Comparison of ENCODE assay signal across 15 mouse cellular contexts in genomic region chr14:46964074-46964872, GRCm38 (mm10).
DNase-seq lines count a peak whose midpoint lies in the region; ATAC-seq and TF ChIP-seq lines count a peak whose summit lies in the region.
"Had no signal": no experiment of that assay in that cellular context is flagged by ENCODE, and none has a peak within 500 bp of the region (broad histone marks: within the 10 kb centered on the region; RNA-seq: fewer than 3 reads in every experiment).

No protein-coding gene starts in this region.

- peak; percentile 48; the same call in 1 of the 2 replicates for ATAC-seq in hindbrain, embryonic 12.5 days (ENCODE audit: low FRiP score)
- ATAC-seq in hindbrain, embryonic 11.5 days (ENCODE audit: low FRiP score) = no peak
- peak; percentile 43; the same call in 1 of the 2 replicates for ATAC-seq in neural tube, embryonic 13.5 days (ENCODE audit: low read depth)
- ATAC-seq in neural tube, embryonic 15.5 days (ENCODE audit: low FRiP score) = no peak
- ATAC-seq in hindbrain, postnatal 0 days = peak; percentile 63; the same call in 1 of the 2 replicates
- ATAC-seq: CD4-positive, CD25-positive, alpha-beta regulatory T cell, adult 4 months; inflammation-experienced regulatory T-cells, adult 6 months had no signal

- no peaks in the 10 kb centered on the region for H3K27me3 ChIP-seq in hindbrain, embryonic 12.5 days
- H3K27me3 ChIP-seq in hindbrain, embryonic 11.5 days (ENCODE audit: control insufficient read depth, insufficient read depth, low read length) = no peaks in the 10 kb centered on the region
- H3K27me3 ChIP-seq in neural tube, embryonic 13.5 days = no peaks in the 10 kb centered on the region
- no peaks in the 10 kb centered on the region for H3K27me3 ChIP-seq in neural tube, embryonic 15.5 days (replicated peaks)
- H3K27me3 ChIP-seq in hindbrain, postnatal 0 days (ENCODE audit: insufficient read depth, low read length) = no peaks in the 10 kb centered on the region
- H3K27me3 ChIP-seq: stomach, embryonic 15.5 days had no signal

- no peak for TF ChIP-seq CTCF in hindbrain, postnatal 0 days (IDR thresholded peaks at IDR 0.05; ENCODE audit: low read depth)

- WGBS in hindbrain, embryonic 12.5 days = 93% methylated on average over 2 of the region's 2 CpGs
- 94% methylated on average over 2 of the region's 2 CpGs for WGBS in hindbrain, embryonic 11.5 days
- WGBS in neural tube, embryonic 13.5 days = 91% methylated on average over 2 of the region's 2 CpGs
- 95% methylated on average over 2 of the region's 2 CpGs for WGBS in neural tube, embryonic 15.5 days
- WGBS in hindbrain, postnatal 0 days = 88% methylated on average over 2 of the region's 2 CpGs

- no peak overlapping the region for H3K4me2 ChIP-seq in hindbrain, embryonic 12.5 days (replicated peaks)
- H3K4me2 ChIP-seq in hindbrain, embryonic 11.5 days (replicated peaks; ENCODE audit: low read depth, low read length) = no peak overlapping the region
- no peak overlapping the region for H3K4me2 ChIP-seq in neural tube, embryonic 13.5 days
- H3K4me2 ChIP-seq in neural tube, embryonic 15.5 days = no peak overlapping the region
- H3K4me2 ChIP-seq in hindbrain, postnatal 0 days (ENCODE audit: low read depth, low read length) = no peak overlapping the region
- H3K4me2 ChIP-seq: stomach, embryonic 15.5 days had no signal

- no peak overlapping the region for H3K9ac ChIP-seq in hindbrain, embryonic 12.5 days
- H3K9ac ChIP-seq in hindbrain, embryonic 11.5 days (ENCODE audit: low read depth, low read length) = no peak overlapping the region
- H3K9ac ChIP-seq in neural tube, embryonic 13.5 days = no peak overlapping the region
- H3K9ac ChIP-seq in neural tube, embryonic 15.5 days (replicated peaks) = no peak overlapping the region
- H3K9ac ChIP-seq in hindbrain, postnatal 0 days (replicated peaks; ENCODE audit: low read length) = no peak overlapping the region
- H3K9ac ChIP-seq: stomach, embryonic 15.5 days had no signal

- peaks cover 9% of the 10 kb centered on the region for H3K4me1 ChIP-seq in hindbrain, embryonic 12.5 days
- no peaks in the 10 kb centered on the region for H3K4me1 ChIP-seq in hindbrain, embryonic 11.5 days (replicated peaks; ENCODE audit: control insufficient read depth, insufficient read depth, low read length)
- no peaks in the 10 kb centered on the region for H3K4me1 ChIP-seq in neural tube, embryonic 13.5 days (replicated peaks)
- H3K4me1 ChIP-seq in neural tube, embryonic 15.5 days = no peaks in the 10 kb centered on the region
- H3K4me1 ChIP-seq in hindbrain, postnatal 0 days (ENCODE audit: insufficient read depth, low read length) = peaks cover 3% of the 10 kb centered on the region; the same call in 1 of the 2 replicates
- H3K4me1 ChIP-seq: stomach, embryonic 15.5 days had no signal

- H3K4me3 ChIP-seq in hindbrain, embryonic 12.5 days = no peak overlapping the region
- H3K4me3 ChIP-seq in hindbrain, embryonic 11.5 days (ENCODE audit: low read depth, low read length) = no peak overlapping the region
- H3K4me3 ChIP-seq in neural tube, embryonic 13.5 days = no peak overlapping the region
- H3K4me3 ChIP-seq in neural tube, embryonic 15.5 days (replicated peaks) = no peak overlapping the region
- H3K4me3 ChIP-seq in hindbrain, postnatal 0 days (ENCODE audit: low read length) = no peak overlapping the region
- H3K4me3 ChIP-seq: layer of hippocampus, adult 2 months; megakaryocyte, embryonic 14.5 days; stomach, embryonic 15.5 days had no signal

- no peak overlapping the region for H3K27ac ChIP-seq in hindbrain, embryonic 12.5 days
- no peak overlapping the region for H3K27ac ChIP-seq in hindbrain, embryonic 11.5 days (ENCODE audit: low read depth, low read length)
- H3K27ac ChIP-seq in neural tube, embryonic 13.5 days (replicated peaks) = no peak overlapping the region
- no peak overlapping the region for H3K27ac ChIP-seq in neural tube, embryonic 15.5 days (replicated peaks)
- no peak overlapping the region for H3K27ac ChIP-seq in hindbrain, postnatal 0 days
- H3K27ac ChIP-seq: kidney, postnatal 0 days; layer of hippocampus, adult 2 months; stomach, embryonic 15.5 days had no signal

- H3K36me3 ChIP-seq in hindbrain, embryonic 12.5 days = no peaks in the 10 kb centered on the region
- H3K36me3 ChIP-seq in hindbrain, embryonic 11.5 days (ENCODE audit: control insufficient read depth, insufficient read depth, low read length) = no peaks in the 10 kb centered on the region
- H3K36me3 ChIP-seq in neural tube, embryonic 13.5 days = no peaks in the 10 kb centered on the region
- H3K36me3 ChIP-seq in neural tube, embryonic 15.5 days = no peaks in the 10 kb centered on the region
- no peaks in the 10 kb centered on the region for H3K36me3 ChIP-seq in hindbrain, postnatal 0 days (ENCODE audit: insufficient read depth, low read length)
- H3K36me3 ChIP-seq: stomach, embryonic 15.5 days had no signal

- no peak for DNase-seq in hindbrain, embryonic 11.5 days (ENCODE audit: low spot score)
- DNase-seq in hindbrain, postnatal 0 days (ENCODE audit: low spot score) = no peak
- DNase-seq in embryo, embryonic 10.5 days (ENCODE audit: low spot score) = no peak
- DNase-seq in cerebellum, postnatal 4 days (ENCODE audit: low spot score in 2 of 2) = no peak
- DNase-seq: cerebellum, adult 11-12 months; lung, adult 2 months had no signal

- H3K9me3 ChIP-seq in hindbrain, embryonic 12.5 days (replicated peaks) = no peaks in the 10 kb centered on the region
- H3K9me3 ChIP-seq in hindbrain, embryonic 11.5 days (ENCODE audit: control insufficient read depth, low read length) = no peaks in the 10 kb centered on the region
- no peaks in the 10 kb centered on the region for H3K9me3 ChIP-seq in neural tube, embryonic 13.5 days
- H3K9me3 ChIP-seq in neural tube, embryonic 15.5 days (replicated peaks) = no peaks in the 10 kb centered on the region
- no peaks in the 10 kb centered on the region for H3K9me3 ChIP-seq in hindbrain, postnatal 0 days (ENCODE audit: low read length)
- H3K9me3 ChIP-seq: stomach, embryonic 15.5 days had no signal

Comparison
In these comparisons a context has a peak if more than half of its experiments do, and no peak if none do; other contexts are left out.
1. ATAC-seq: peak in hindbrain, embryonic 12.5 days (single experiment), neural tube, embryonic 13.5 days (single experiment) and hindbrain, postnatal 0 days (single experiment); none in hindbrain, embryonic 11.5 days (single experiment) and neural tube, embryonic 15.5 days (single experiment).